Mouse (Mus musculus) brown adipose tissue, adult 24 weeks (tissue): ENCODE measurements around the gene Trappc11. TPM values are rescaled to one million over a fixed set of nuclear protein-coding genes. Genes with fewer than 3 reads are reported as not detected.
A peak's percentile ranks its signal among the peaks of the same experiment; 100 is the strongest.

ENCODE experiments used
- H3K27ac ChIP-seq: fragments of 200-500 bp; replicated peaks from 2 replicates; pipeline ENCODE4 v1.5.1; 2012; ENCODE audit warnings: low read depth, mild to moderate bottlenecking, low read length
- H3K4me1 ChIP-seq: fragments of 200-500 bp; 2 replicates; pipeline ENCODE4 v1.6.1; 2012; ENCODE audit warnings: low read length, mixed read lengths; ENCODE audit not compliant: control insufficient read depth, insufficient read depth, insufficient read length
- H3K4me3 ChIP-seq: fragments of 200-500 bp; 2 replicates; pipeline ENCODE4 v1.5.1; 2012; ENCODE audit warnings: low read depth, mild to moderate bottlenecking, low read length, moderate library complexity; ENCODE audit not compliant: insufficient read depth
- polyA plus RNA-seq: library from polyadenylated mRNA; stranded (reverse); fragments of >200 nt; gene quantifications from 2 replicates; pipeline ENCODE4 v1.2.4, GENCODE M21; 2012; ENCODE audit not compliant: missing spikeins, insufficient read depth, insufficient read length

The Trappc11 gene
- 12.4 and 12.6 TPM in 2 replicates for polyA plus RNA-seq

DNA sequence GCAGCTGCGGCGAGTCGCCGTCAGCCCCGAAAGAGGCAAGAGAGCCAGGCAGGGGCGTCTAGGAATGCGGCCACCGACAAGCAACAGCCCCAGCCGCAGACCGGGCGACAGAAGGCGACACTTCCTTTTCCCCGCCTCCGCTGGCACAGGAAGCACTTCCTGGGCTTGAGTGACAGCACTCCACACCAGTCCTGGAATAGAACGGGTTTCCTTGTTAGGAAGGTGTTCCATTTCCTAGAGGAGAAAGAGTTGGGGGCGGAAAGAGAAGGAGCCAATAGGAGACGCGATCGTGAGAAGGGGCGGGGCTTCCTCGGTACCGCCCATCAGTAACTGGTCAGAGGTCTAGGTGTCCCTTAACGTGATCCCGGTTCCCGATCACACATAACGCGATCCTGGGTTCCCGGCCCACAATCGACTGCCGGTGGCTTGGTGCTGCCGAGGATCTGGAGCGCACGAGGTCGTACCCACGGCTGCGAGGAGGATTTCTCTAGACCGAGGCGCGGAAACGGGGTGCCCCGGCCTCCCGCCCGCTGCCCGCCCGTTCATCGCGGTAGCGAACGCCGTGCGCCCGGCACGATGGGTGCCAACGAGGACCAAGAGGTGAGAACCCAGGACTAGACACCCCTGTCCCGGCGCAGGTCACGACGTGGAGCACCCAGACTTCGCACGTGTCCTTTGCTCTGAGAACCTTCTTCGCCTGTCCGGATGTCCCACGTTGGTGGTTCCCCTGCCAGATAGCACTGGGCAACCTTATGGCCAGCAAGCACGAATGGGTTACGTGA lies at the start of gene Trappc11, which contains the start of gene Rwdd4a:
TSS of gene Trappc11 (minus strand) at position 127 of the 782 bp plus-strand sequence.
TSS of gene Rwdd4a (plus strand) at position 321 of the 782 bp plus-strand sequence.
- peak within 1 kb of the TSS; percentile 64 for H3K27ac ChIP-seq
- no peaks in the 10 kb centered on the region for H3K4me1 ChIP-seq
- peak within 1 kb of the TSS; percentile 83 for H3K4me3 ChIP-seq

DNA sequence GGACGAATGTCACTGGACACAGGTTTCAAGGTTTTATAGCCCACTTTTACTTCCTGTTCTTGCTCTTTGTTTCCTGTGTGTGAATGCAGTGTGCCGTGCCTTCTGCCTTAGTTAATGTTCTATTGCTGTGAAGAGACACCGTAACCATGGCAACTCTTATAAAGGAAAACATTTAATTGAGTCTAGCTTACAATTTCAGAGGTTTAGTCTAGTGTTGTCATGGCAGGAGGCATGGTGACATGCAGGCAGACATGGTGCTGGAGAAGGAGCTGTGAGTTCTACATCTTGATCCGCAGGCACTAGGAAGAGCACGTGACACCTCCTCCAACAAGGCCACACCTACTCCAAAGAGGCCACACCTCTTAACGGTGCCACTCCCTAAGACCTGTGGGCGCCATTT lies 48.2 kb upstream of the Trappc11 start:
- Histone ChIP-seq H3K4me3 (no peak overlapping the region), H3K27ac (no peak overlapping the region), H3K4me1 (no peaks in the 10 kb centered on the region)

DNA sequence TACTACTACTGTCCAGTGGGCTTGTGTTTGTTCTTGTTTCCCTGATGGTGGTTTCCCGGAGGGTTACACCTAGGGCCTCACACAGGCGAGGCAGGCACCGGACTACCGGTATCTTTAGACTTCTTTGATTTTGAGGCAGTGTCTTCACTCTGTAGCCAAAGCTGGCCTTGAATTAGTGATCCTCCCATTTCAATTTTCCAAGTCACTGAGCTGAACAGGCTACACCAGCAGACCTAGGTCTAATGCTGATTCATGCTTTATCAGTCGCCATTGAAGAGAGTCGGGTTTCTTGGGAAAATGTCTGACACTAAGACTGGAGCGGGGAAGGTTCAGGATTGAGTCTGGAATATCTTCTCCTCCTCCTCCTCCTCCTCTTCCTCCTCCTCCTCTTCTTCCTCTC lies 40.2 kb upstream of the Trappc11 start:
- Histone ChIP-seq H3K4me1 (no peaks in the 10 kb centered on the region), H3K4me3 (no peak overlapping the region), H3K27ac (no peak overlapping the region)

GRCm38 (mm10) chr8:47570161-47570560 lies 36.9 kb upstream of the Trappc11 start:
- Histone ChIP-seq H3K27ac (no peak overlapping the region), H3K4me3 (no peak overlapping the region), H3K4me1 (no peaks in the 10 kb centered on the region)

- Histone ChIP-seq H3K4me1 (no peaks in the 10 kb centered on the region), H3K4me3 (no peak overlapping the region), H3K27ac (no peak overlapping the region)
These were observed 34.8 kb upstream of the Trappc11 start for GRCm38 (mm10) chr8:47568098-47568497.

DNA sequence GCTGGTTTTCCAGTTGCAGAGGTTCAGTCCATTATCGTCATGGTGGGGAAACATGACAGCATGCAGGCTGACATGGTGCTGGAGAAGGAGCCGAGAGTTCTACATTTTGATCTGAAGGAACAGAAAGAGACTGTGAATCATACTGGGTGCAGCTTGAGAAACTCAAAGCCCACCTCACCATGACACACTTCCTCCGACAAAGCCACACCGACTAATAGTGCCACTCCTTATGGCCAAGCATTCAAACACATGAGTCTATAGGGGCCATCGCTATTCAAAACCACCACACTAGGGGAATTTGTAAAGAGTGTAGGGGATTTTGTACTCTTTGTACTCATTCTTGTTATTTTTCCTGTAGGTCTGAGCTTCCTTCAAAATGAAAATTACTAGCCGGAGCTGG lies 33.3 kb upstream of the Trappc11 start:
- no peak overlapping the region for H3K4me3 ChIP-seq
- H3K27ac ChIP-seq = no peak overlapping the region
- no peaks in the 10 kb centered on the region for H3K4me1 ChIP-seq

- no peaks in the 10 kb centered on the region; the same call in 1 of the 2 replicates for H3K4me1 ChIP-seq
- no peak overlapping the region for H3K27ac ChIP-seq
- no peak overlapping the region for H3K4me3 ChIP-seq
These were observed 27.5 kb upstream of the Trappc11 start for GRCm38 (mm10) chr8:47560801-47561200.

DNA sequence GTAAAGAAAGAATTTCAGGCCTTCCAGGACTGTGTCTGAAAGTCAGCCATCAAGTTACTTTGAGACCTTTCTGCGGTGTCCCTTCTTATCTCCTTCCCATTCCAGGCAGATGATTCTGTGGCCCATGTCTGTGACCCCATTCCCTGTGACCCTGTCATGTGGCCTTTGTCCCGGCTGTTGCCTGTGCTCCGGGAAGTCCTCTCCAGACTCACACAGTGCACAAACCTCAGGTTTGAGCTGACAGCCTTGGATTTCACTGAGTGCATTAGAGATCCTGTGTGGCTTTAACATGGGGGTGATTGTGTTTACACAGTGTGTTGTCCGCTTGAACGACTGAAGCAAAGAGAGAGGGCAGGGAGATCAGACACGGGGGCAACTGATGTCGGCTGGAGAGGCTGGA lies 25.0 kb upstream of the Trappc11 start:
- Histone ChIP-seq H3K27ac (no peak overlapping the region), H3K4me1 (no peaks in the 10 kb centered on the region; the same call in 1 of the 2 replicates), H3K4me3 (no peak overlapping the region)

DNA sequence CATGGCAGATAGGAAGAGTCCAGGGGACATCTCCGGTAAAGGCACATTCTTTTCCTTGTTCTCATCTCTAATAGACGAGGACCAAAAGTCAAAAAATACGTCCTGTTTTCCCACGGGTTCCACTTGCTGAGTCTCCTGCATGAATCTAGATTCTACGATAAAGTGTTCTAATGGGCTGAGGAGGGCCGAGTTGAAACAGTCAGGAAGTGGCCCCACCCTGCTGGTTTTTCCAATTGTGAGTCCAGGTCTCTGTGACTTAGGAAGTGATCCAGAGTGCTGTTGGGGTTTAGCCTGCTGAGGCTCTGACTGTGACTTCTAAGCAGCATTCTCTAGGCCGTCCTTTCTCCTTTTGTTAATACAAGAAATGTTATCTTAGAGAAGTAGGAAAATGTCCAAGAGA lies 23.2 kb upstream of the Trappc11 start:
- Histone ChIP-seq H3K4me3 (no peak overlapping the region), H3K27ac (peak overlapping the region; percentile 42), H3K4me1 (no peaks in the 10 kb centered on the region; the same call in 1 of the 2 replicates)

DNA sequence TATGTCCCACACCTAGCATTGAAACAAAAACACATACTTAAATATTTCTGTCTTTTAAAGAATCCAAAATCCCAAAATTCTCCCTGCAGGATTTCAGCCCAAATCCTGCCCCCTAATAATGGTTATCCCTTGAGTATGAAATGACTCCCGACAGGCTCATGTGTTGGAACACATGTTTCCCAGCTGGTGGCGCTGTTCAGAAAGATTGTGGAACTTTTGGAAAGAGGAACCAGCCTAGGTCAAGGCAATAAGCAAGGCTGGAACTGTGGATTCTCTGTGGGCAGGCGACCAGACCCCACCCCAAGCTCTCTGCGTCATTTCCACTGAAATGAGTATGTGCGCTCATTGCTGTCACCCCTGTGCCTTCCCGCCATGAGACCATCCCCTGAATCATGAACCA lies 20.3 kb upstream of the Trappc11 start:
- H3K4me3 ChIP-seq = no peak overlapping the region
- H3K27ac ChIP-seq = no peak overlapping the region
- H3K4me1 ChIP-seq = no peaks in the 10 kb centered on the region; the same call in 1 of the 2 replicates

GRCm38 (mm10) chr8:47547102-47547501 lies 13.8 kb upstream of the Trappc11 start:
- Histone ChIP-seq H3K4me1 (no peaks in the 10 kb centered on the region), H3K27ac (no peak overlapping the region), H3K4me3 (no peak overlapping the region)

DNA sequence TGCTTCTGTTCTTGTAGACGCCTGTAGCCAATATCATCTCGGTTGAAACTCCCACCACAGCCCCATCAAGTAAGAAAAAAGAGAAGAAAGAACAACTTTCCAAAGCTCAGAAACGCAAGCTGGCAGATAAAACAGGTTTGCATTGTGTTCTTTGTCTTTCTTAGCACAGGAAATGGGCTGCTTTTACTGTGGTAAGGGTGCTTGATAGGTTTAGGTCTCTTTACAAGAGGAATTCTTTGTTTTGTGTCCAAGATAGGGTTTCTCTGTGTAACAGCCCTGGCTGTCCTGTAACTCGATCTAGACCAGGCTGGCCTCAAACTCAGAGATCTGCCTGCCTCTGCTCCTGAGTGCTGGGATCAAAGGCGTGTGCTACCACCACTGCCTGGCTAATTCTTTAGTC lies 10.8 kb upstream of the Trappc11 start:
- Histone ChIP-seq H3K4me1 (no peaks in the 10 kb centered on the region), H3K27ac (no peak overlapping the region), H3K4me3 (no peak overlapping the region)

- H3K4me1 ChIP-seq = no peaks in the 10 kb centered on the region
- H3K4me3 ChIP-seq = no peak overlapping the region
- no peak overlapping the region for H3K27ac ChIP-seq
These were observed 9.5 kb upstream of the Trappc11 start for GRCm38 (mm10) chr8:47542746-47543145.

GRCm38 (mm10) chr8:47538323-47538722 lies 5.1 kb upstream of the Trappc11 start:
- H3K4me3 ChIP-seq = no peak overlapping the region
- H3K4me1 ChIP-seq = no peaks in the 10 kb centered on the region
- H3K27ac ChIP-seq = no peak overlapping the region

DNA sequence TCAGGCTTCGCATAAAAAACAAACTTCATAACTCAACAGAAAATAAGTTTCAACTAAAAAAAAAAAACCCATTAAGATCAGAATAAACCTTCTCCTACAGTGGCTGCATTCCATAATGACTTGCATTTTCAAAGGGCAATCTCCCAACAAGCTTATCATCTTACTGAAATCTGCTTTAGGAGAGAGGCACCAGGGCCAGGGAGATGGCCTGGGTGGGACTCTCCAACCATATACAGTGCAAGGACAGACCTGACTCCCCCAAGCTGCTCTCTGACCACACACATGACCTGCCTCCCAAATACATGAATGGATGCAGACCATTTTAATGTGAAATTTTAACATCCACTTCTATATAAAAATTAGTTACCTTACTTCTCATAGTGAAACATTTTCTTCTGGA lies 5.2 kb downstream of the Trappc11 start:
- Histone ChIP-seq H3K27ac (no peak overlapping the region), H3K4me3 (no peak overlapping the region), H3K4me1 (no peaks in the 10 kb centered on the region)

- H3K27ac ChIP-seq = no peak overlapping the region
- H3K4me3 ChIP-seq = no peak overlapping the region
These were observed 19.7 kb downstream of the Trappc11 start for GRCm38 (mm10) chr8:47513601-47514000.

More at GRCm38 (mm10) chr8:47513601-47514000, 19.7 kb downstream of the Trappc11 start:
- H3K4me1 ChIP-seq = no peaks in the 10 kb centered on the region
